Mouse (Mus musculus) forebrain, postnatal 0 days (tissue): ENCODE data around the gene Ccdc80. TPM values are rescaled to one million over a fixed set of nuclear protein-coding genes. Genes with fewer than 3 reads are reported as not detected.

Source experiments
- ATAC-seq: fragments of 200-750 bp; cut with Nextera tagmentation; 2 replicates; pipeline ENCODE4 v1.8.0; 2017; ENCODE audit warnings: mild to moderate bottlenecking, moderate library complexity
- DNase-seq: peaks from one replicate; pipeline ENCODE4 v3.0.0-alpha.2; 2015
- H3K27ac ChIP-seq: fragments of 300-500 bp; sonication (generic); 2 replicates; pipeline ENCODE4 v1.5.1; 2014; ENCODE audit warnings: low read depth, mild to moderate bottlenecking, antibody characterized with exemption, low read length, moderate library complexity, mixed read lengths
- H3K27me3 ChIP-seq: fragments of 300-500 bp; sonication (generic); 2 replicates; pipeline ENCODE4 v1.6.1; 2014; ENCODE audit warnings: mild to moderate bottlenecking, low read length, mixed read lengths; ENCODE audit not compliant: insufficient read depth
- H3K36me3 ChIP-seq: fragments of 300-500 bp; sonication (generic); 2 replicates; pipeline ENCODE4 v1.6.1; 2014; ENCODE audit warnings: mild to moderate bottlenecking, moderate library complexity; ENCODE audit not compliant: insufficient read depth
- H3K4me1 ChIP-seq: fragments of 300-500 bp; sonication (generic); 2 replicates; pipeline ENCODE4 v1.6.1; 2014; ENCODE audit warnings: antibody characterized with exemption; ENCODE audit not compliant: insufficient read depth
- H3K4me2 ChIP-seq: fragments of 300-500 bp; sonication (generic); 2 replicates; pipeline ENCODE4 v1.6.1; 2014; ENCODE audit warnings: low read depth, mild to moderate bottlenecking, moderate library complexity
- H3K4me3 ChIP-seq: fragments of 300-500 bp; sonication (generic); 2 replicates; pipeline ENCODE4 v1.5.1; 2014; ENCODE audit warnings: low read depth, low read length, mixed read lengths
- H3K9ac ChIP-seq: fragments of 300-500 bp; sonication (generic); 2 replicates; pipeline ENCODE4 v1.6.1; 2014; ENCODE audit warnings: mild to moderate bottlenecking
- H3K9me3 ChIP-seq: fragments of 300-500 bp; sonication (generic); 2 replicates; pipeline ENCODE4 v1.6.1; 2016; ENCODE audit warnings: low read length
- CTCF ChIP-seq: sonication (generic); IDR thresholded peaks from 2 replicates; pipeline ENCODE4 v1.5.1; 2016; ENCODE audit warnings: antibody characterized with exemption, control low read depth, low read depth
- WGBS: fragments of 180-500 bp; shearing (Covaris S2); extraction: QIAGEN DNeasy Blood & Tissue Kit; methylation state at CpG from one replicate; pipeline ENCODE4 v1.1.7; 2014; 5-methylcytosine and 5-hydroxymethylcytosine counted together
- polyA plus RNA-seq: library from polyadenylated mRNA; unstranded; fragments of >200 nt; fragmentation: Nextera tagmentation; extraction: Ambion mirVana; gene quantifications from 2 replicates; pipeline ENCODE4 v1.2.1, GENCODE M21; 2015
- total RNA-seq: library from RNA; depleted of rRNA; stranded (reverse); fragments of >200 nt; gene quantifications from 2 replicates; pipeline ENCODE4 v1.2.3, GENCODE M21; 2014; rRNA removed

Ccdc80 gene
- 11.5 and 15.9 TPM in 2 replicates for total RNA-seq
- 19.5 and 22.4 TPM in 2 replicates for polyA plus RNA-seq

GRCm38 (mm10) chr16:45093137-45093731, at the start of gene Ccdc80:
TSS of gene Ccdc80 (plus strand) at chr16:45093402.
- no peaks in the 10 kb centered on the region for H3K27me3 ChIP-seq
- H3K36me3 ChIP-seq: no peaks in the 10 kb centered on the region
- 22% methylated on average over 6 of the region's 6 CpGs for WGBS
- no peak for DNase-seq
- peak within 1 kb of the TSS; percentile 28 for H3K4me3 ChIP-seq
- ATAC-seq: 0 out of 2 replicates have a peak, but pooled peaks have one; percentile 16
- no peaks in the 10 kb centered on the region for H3K4me1 ChIP-seq
- H3K9ac ChIP-seq: peak within 1 kb of the TSS; percentile 18; the same call in 1 of the 2 replicates
- no peak for TF ChIP-seq CTCF
- H3K27ac ChIP-seq: no peak within 1 kb of the TSS
- H3K4me2 ChIP-seq: peak within 1 kb of the TSS; percentile 42
- no peaks in the 10 kb centered on the region for H3K9me3 ChIP-seq

DNA sequence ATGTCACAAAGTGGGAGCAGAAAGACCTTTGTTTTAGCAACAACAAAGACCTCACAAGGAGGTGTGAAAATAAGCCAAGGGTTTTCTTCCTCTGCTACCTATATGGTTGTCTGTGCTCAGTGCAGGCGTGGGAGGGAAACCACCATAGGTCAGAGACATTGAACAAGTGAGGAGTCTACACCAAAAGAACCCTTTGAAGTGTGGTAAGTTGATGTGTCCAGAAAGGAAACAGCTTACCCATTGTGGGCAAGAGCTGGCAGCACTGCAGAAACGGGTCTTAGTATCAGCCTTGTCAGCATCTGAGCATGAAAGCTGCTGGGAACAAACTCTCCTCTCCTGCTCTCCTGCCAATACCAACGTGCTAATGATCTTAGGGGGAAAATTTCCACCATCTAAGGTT, 48.4 kb upstream of the Ccdc80 start:
- no peak for TF ChIP-seq CTCF
- H3K4me1 ChIP-seq: no peaks in the 10 kb centered on the region
- no peak overlapping the region for H3K4me2 ChIP-seq
- H3K9me3 ChIP-seq: no peaks in the 10 kb centered on the region
- H3K4me3 ChIP-seq: no peak overlapping the region
- WGBS: 51% methylated on average over 3 of the region's 3 CpGs
- ATAC-seq (peak; percentile 27; the same call in 1 of the 2 replicates), DNase-seq (no peak)
- no peaks in the 10 kb centered on the region for H3K27me3 ChIP-seq
- no peak overlapping the region for H3K9ac ChIP-seq
- H3K27ac ChIP-seq: no peak overlapping the region
- no peaks in the 10 kb centered on the region for H3K36me3 ChIP-seq

DNA sequence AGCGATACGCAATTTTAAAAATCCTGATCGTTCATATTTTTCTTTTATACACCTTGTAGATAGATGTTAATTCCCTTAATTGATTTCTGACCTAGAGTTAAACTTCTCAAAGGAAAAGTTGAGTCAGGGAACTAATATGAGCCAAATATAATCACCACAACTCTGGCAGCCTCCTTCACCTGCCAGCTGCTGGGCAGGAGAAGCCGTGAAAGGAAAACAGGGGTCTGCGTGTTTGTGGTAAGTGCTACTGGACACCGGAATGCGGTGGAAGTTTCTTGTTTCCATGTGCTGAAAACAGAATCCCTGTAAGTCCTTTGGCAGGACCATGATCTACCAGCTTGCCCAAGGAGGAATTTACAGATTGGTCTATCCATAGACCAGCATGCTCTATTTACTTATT, 36.0 kb upstream of the Ccdc80 start:
- WGBS: 97% methylated on average over 7 of the region's 7 CpGs
- Histone ChIP-seq H3K27ac (no peak overlapping the region), H3K4me3 (no peak overlapping the region), H3K4me2 (no peak overlapping the region), H3K36me3 (no peaks in the 10 kb centered on the region), H3K9me3 (no peaks in the 10 kb centered on the region), H3K9ac (no peak overlapping the region), H3K4me1 (no peaks in the 10 kb centered on the region), H3K27me3 (no peaks in the 10 kb centered on the region)
- no peak for TF ChIP-seq CTCF
- ATAC-seq: no peak
- DNase-seq: no peak

- WGBS: 62% methylated on average over 4 of the region's 4 CpGs
- Histone ChIP-seq H3K27me3 (no peaks in the 10 kb centered on the region), H3K9me3 (no peaks in the 10 kb centered on the region), H3K27ac (no peak overlapping the region), H3K4me3 (no peak overlapping the region), H3K36me3 (no peaks in the 10 kb centered on the region), H3K4me2 (no peak overlapping the region), H3K4me1 (no peaks in the 10 kb centered on the region), H3K9ac (no peak overlapping the region)
- DNase-seq (no peak), ATAC-seq (no peak)
- no peak for TF ChIP-seq CTCF
Measured at GRCm38 (mm10) chr16:45057922-45058321, 35.3 kb upstream of the Ccdc80 start.

GRCm38 (mm10) chr16:45061140-45061539, 32.1 kb upstream of the Ccdc80 start:
- no peak for ATAC-seq
- no peak for TF ChIP-seq CTCF

DNA sequence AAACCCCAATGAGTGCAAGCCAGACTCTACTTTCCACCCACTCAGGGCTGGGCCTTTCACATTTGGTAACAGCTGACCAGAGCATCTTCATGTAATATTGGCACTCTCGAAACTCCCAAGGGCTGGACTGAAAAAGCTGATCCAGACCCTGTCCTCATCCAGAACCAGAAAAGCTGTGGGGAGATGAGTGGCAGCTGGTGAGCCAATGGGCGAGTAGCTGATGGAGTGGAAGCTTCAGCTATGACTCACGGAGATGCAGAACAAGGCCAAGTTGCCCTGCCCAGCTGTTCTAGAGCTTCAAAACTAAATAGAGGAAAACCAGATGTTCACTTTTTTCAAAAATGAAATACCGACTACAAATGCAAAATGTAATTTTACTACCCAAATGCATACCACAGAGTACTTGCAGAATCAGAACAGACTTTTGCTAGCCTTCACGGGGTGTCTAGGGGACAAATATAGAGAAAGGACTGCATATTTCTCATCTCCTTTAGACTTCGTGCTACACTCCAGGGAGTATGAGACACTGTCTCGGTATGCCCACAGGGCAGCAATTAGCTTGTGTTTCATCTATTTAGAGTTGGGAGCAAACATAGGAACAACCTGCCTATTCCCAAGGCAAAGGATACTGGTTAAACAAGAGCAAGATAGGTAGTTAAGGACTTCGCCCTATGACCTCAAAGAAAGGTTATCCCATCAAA, 22.7 kb upstream of the Ccdc80 start:
- 93% methylated on average over 8 of the region's 8 CpGs for WGBS
- Histone ChIP-seq H3K27ac (no peak overlapping the region), H3K4me3 (no peak overlapping the region), H3K4me2 (no peak overlapping the region), H3K9ac (no peak overlapping the region), H3K27me3 (no peaks in the 10 kb centered on the region), H3K36me3 (no peaks in the 10 kb centered on the region), H3K4me1 (no peaks in the 10 kb centered on the region), H3K9me3 (no peaks in the 10 kb centered on the region)
- TF ChIP-seq CTCF: no peak
- DNase-seq (no peak), ATAC-seq (no peak)

More at GRCm38 (mm10) chr16:45061140-45061539, 32.1 kb upstream of the Ccdc80 start:
- 68% methylated on average over 3 of the region's 3 CpGs for WGBS
- no peak overlapping the region for H3K9ac ChIP-seq
- no peak overlapping the region for H3K4me2 ChIP-seq
- no peaks in the 10 kb centered on the region for H3K36me3 ChIP-seq
- no peaks in the 10 kb centered on the region for H3K27me3 ChIP-seq
- H3K4me1 ChIP-seq: no peaks in the 10 kb centered on the region
- H3K9me3 ChIP-seq: no peaks in the 10 kb centered on the region
- no peak overlapping the region for H3K27ac ChIP-seq
- H3K4me3 ChIP-seq: no peak overlapping the region
- no peak for DNase-seq

- Histone ChIP-seq H3K4me3 (no peak overlapping the region), H3K27ac (no peak overlapping the region), H3K36me3 (no peaks in the 10 kb centered on the region), H3K4me2 (no peak overlapping the region), H3K27me3 (no peaks in the 10 kb centered on the region), H3K4me1 (no peaks in the 10 kb centered on the region), H3K9ac (no peak overlapping the region), H3K9me3 (no peaks in the 10 kb centered on the region)
- TF ChIP-seq CTCF: no peak
- ATAC-seq (no peak), DNase-seq (no peak)
- 78% methylated on average over 2 of the region's 2 CpGs for WGBS
Measured at GRCm38 (mm10) chr16:45071424-45071823, 21.8 kb upstream of the Ccdc80 start.
